Mouse (Mus musculus) neural tube, embryonic 12.5 days (tissue): ENCODE measurements around the gene Cldn5. TPM values are rescaled to one million over a fixed set of nuclear protein-coding genes. Genes with fewer than 3 reads are reported as not detected.

Source experiments
- ATAC-seq: fragments of 200-750 bp; cut with Nextera tagmentation; 2 replicates; pipeline ENCODE4 v1.8.0; 2017; ENCODE audit warnings: low read depth, mild to moderate bottlenecking, moderate TSS enrichment, moderate library complexity; ENCODE audit not compliant: low FRiP score
- H3K27ac ChIP-seq: fragments of 300-500 bp; sonication (generic); 2 replicates; pipeline ENCODE4 v1.5.1; 2016
- H3K27me3 ChIP-seq: fragments of 300-500 bp; sonication (generic); replicated peaks from 2 replicates; pipeline ENCODE4 v1.6.1; 2016; ENCODE audit warnings: mild to moderate bottlenecking
- H3K36me3 ChIP-seq: fragments of 300-500 bp; sonication (generic); 2 replicates; pipeline ENCODE4 v1.6.1; 2016; ENCODE audit warnings: mild to moderate bottlenecking
- H3K4me1 ChIP-seq: fragments of 300-500 bp; sonication (generic); 2 replicates; pipeline ENCODE4 v1.6.1; 2016
- H3K4me2 ChIP-seq: fragments of 300-500 bp; sonication (generic); replicated peaks from 2 replicates; pipeline ENCODE4 v1.6.1; 2016; ENCODE audit warnings: mild to moderate bottlenecking
- H3K4me3 ChIP-seq: fragments of 300-500 bp; sonication (generic); 2 replicates; pipeline ENCODE4 v1.5.1; 2016
- H3K9ac ChIP-seq: fragments of 300-500 bp; sonication (generic); 2 replicates; pipeline ENCODE4 v1.6.1; 2016; ENCODE audit warnings: mild to moderate bottlenecking
- H3K9me3 ChIP-seq: fragments of 300-500 bp; sonication (generic); 2 replicates; pipeline ENCODE4 v1.6.1; 2016; ENCODE audit warnings: mild to moderate bottlenecking
- WGBS: fragments of 180-500 bp; shearing (Covaris S2); methylation state at CpG from one replicate; pipeline ENCODE4 v1.1.7; 2016; 5-methylcytosine and 5-hydroxymethylcytosine counted together
- polyA plus RNA-seq: library from polyadenylated mRNA; unstranded; fragments of >200 nt; fragmentation: Nextera tagmentation; extraction: Ambion mirVana; gene quantifications from 2 replicates; pipeline ENCODE4 v1.2.1, GENCODE M21; 2016

Gene Cldn5
- polyA plus RNA-seq, 1 experiment from 2014 or later: 54.4 TPM

- H3K9ac ChIP-seq: no peak overlapping the region
- no peak for ATAC-seq
- 91% methylated on average over 11 of the region's 11 CpGs for WGBS
- H3K4me3 ChIP-seq: no peak overlapping the region
- H3K27ac ChIP-seq: no peak overlapping the region
- no peak overlapping the region for H3K4me2 ChIP-seq
- H3K27me3 ChIP-seq: no peaks in the 10 kb centered on the region
- H3K4me1 ChIP-seq: no peaks in the 10 kb centered on the region
- H3K36me3 ChIP-seq: peaks cover 69% of the 10 kb centered on the region
- H3K9me3 ChIP-seq: no peaks in the 10 kb centered on the region
These were observed 18.7 kb downstream of the Cldn5 start for GRCm38 (mm10) chr16:18795223-18795899.

DNA sequence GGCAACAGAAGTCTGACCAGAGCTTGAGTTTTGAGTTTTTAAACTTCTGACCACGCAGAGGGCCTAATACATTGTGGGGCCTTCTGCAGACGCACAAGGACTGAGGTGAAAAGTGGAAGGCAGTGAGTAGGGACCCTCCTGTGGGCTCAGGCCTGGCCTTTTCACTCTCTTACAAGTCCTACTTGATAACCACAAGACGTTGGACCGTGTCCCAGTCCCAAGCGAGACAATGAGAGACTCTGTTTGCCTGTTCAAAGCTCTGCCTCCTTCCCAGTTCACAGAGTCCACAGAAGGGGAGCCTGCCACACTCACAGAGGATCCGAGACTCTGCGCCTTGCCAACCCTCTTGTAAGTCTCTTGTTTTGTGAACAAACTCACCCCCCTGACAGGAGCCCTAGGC, 20.0 kb downstream of the Cldn5 start:
- WGBS: 88% methylated on average over 7 of the region's 7 CpGs
- peaks cover 65% of the 10 kb centered on the region for H3K36me3 ChIP-seq

GRCm38 (mm10) chr16:18798151-18798550, 21.5 kb downstream of the Cldn5 start:
- Histone ChIP-seq H3K27me3 (no peaks in the 10 kb centered on the region), H3K36me3 (peaks cover 59% of the 10 kb centered on the region), H3K4me3 (no peak overlapping the region), H3K27ac (no peak overlapping the region), H3K9me3 (no peaks in the 10 kb centered on the region), H3K4me2 (no peak overlapping the region), H3K4me1 (no peaks in the 10 kb centered on the region), H3K9ac (no peak overlapping the region)
- WGBS: 93% methylated on average over 5 of the region's 5 CpGs
- ATAC-seq: no peak

More for the DNA sequence above, 20.0 kb downstream of the Cldn5 start:
- no peaks in the 10 kb centered on the region for H3K9me3 ChIP-seq
- H3K4me1 ChIP-seq: no peaks in the 10 kb centered on the region
- ATAC-seq: no peak
- no peak overlapping the region for H3K9ac ChIP-seq
- no peak overlapping the region for H3K4me3 ChIP-seq
- no peak overlapping the region for H3K27ac ChIP-seq
- H3K27me3 ChIP-seq: no peaks in the 10 kb centered on the region
- H3K4me2 ChIP-seq: no peak overlapping the region

GRCm38 (mm10) chr16:18798841-18799240, 22.2 kb downstream of the Cldn5 start:
- 83% methylated on average over 2 of the region's 2 CpGs for WGBS
- H3K4me1 ChIP-seq: no peaks in the 10 kb centered on the region
- H3K9ac ChIP-seq: no peak overlapping the region
- ATAC-seq: peak; percentile 21; the same call in 1 of the 2 replicates
- no peak overlapping the region for H3K4me3 ChIP-seq
- H3K27me3 ChIP-seq: no peaks in the 10 kb centered on the region
- H3K27ac ChIP-seq: no peak overlapping the region
- H3K9me3 ChIP-seq: no peaks in the 10 kb centered on the region
- H3K36me3 ChIP-seq: peaks cover 53% of the 10 kb centered on the region
- no peak overlapping the region for H3K4me2 ChIP-seq

DNA sequence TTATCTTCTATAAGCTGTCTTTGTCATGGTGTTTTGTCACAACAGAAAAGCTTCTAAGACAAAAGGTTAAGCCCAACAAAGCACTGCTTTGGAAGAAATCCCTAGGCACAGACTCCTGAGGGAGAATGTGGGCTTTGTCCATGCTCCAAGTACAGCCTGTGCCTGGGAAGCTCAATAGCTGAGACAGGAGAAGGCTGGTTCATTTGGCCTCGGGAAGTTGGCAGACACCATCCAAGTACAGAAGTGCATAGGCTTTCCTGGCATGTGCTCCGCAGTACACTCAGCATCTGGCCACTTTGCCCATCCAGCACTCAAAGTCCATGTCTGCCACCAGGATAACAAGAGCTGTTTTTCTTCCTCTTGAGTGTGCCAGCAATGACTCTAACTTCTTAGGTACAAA, 29.1 kb downstream of the Cldn5 start:
- H3K4me3 ChIP-seq: no peak overlapping the region
- H3K9me3 ChIP-seq: no peaks in the 10 kb centered on the region
- H3K4me2 ChIP-seq: no peak overlapping the region
- peaks cover 37% of the 10 kb centered on the region for H3K36me3 ChIP-seq
- H3K4me1 ChIP-seq: no peaks in the 10 kb centered on the region
- no peak for ATAC-seq
- WGBS: 96% methylated on average over 2 of the region's 2 CpGs
- no peak overlapping the region for H3K9ac ChIP-seq
- H3K27ac ChIP-seq: no peak overlapping the region
- H3K27me3 ChIP-seq: no peaks in the 10 kb centered on the region

- WGBS: 97% methylated on average over 5 of the region's 5 CpGs
- H3K4me2 ChIP-seq: no peak overlapping the region
- peaks cover 14% of the 10 kb centered on the region for H3K4me1 ChIP-seq
- H3K9me3 ChIP-seq: no peaks in the 10 kb centered on the region
- peaks cover 32% of the 10 kb centered on the region for H3K36me3 ChIP-seq
- no peak overlapping the region for H3K9ac ChIP-seq
- no peak overlapping the region for H3K27ac ChIP-seq
- no peak for ATAC-seq
- H3K27me3 ChIP-seq: no peaks in the 10 kb centered on the region
- H3K4me3 ChIP-seq: no peak overlapping the region
These were observed 32.4 kb downstream of the Cldn5 start for GRCm38 (mm10) chr16:18809001-18809400.

DNA sequence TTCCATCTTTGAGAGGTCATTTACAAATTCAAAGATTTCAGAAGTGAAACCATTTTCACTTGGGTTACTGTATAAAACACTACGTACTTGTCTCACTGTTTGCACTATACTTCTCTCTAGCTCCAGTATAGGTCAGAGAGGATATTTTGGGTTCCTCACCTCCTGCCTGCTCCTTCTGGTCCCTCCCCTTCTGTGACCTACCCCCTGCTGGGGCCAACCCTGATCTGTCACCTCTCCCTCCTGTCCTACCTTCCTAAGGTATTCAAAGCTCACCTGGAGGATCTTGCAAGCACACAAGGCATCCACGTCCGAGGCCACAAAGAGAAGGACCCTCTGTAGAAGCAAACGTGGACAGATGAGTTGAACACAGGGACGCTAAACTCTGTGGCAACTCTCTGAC, 34.4 kb downstream of the Cldn5 start:
- peaks cover 14% of the 10 kb centered on the region for H3K4me1 ChIP-seq
- peak; percentile 1; the same call in 1 of the 2 replicates for ATAC-seq
- peak overlapping the region; percentile 71 for H3K4me2 ChIP-seq
- H3K27ac ChIP-seq: no peak overlapping the region
- peaks cover 36% of the 10 kb centered on the region for H3K36me3 ChIP-seq
- H3K9ac ChIP-seq: peak overlapping the region; percentile 46
- no peaks in the 10 kb centered on the region for H3K27me3 ChIP-seq
- WGBS: 7% methylated on average over 5 of the region's 5 CpGs
- H3K9me3 ChIP-seq: no peaks in the 10 kb centered on the region
- peak overlapping the region; percentile 82 for H3K4me3 ChIP-seq

DNA sequence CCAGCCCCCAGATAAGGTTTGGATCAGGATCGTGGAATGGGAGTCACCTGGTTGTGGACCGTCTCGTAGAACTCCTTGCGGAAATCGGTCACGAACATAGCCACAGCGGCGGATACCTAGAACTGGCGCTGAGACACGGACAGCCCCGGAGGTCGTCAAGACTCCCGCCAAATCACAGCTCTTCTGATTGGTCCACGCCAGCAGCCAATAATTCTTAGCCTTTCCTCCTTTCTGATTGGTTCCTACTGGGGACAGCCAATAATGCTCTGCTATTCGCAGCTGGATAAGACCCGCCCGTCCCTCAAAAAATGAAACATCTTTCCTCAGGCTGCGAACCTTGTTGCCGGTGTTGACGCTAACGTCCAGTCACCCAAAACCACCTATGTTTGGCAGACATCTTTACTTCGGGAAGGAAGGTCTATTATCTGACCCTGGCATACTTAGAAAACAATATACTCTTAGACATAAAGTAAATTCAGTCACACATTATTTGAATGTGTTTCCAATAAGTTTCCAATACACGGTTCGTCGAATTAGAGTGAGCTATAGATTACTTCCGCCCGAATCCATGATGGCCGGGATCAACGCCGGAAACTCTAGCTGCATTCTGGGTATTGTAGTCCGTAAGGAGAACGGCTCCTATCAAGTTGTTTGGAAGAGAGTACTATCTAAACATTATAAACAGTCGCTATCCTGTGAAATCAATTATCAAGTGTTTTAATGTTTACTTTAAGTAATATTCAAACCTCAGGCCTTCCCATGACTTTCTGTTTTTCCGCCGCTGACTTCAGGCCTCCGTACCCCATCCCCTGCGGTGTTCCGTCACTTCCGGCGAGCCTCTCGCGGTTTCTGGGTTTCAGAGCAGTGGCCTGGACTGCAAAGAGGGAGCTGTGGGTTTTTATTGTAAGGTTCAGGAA, 35.1 kb downstream of the Cldn5 start, which contains the start of the genes Ufd1 and Cdc45:
Gene Ufd1 (plus strand): TSS at position 312 of the 917 bp plus-strand sequence.
Gene Cdc45 (minus strand): TSS at position 520 of the 917 bp plus-strand sequence.
- peaks cover 38% of the 10 kb centered on the region for H3K36me3 ChIP-seq
- H3K9me3 ChIP-seq: no peaks in the 10 kb centered on the region
- ATAC-seq: peak; percentile 97
- peaks cover 14% of the 10 kb centered on the region for H3K4me1 ChIP-seq
- H3K27ac ChIP-seq: no peak within 1 kb of the TSS
- H3K27me3 ChIP-seq: no peaks in the 10 kb centered on the region
- peak within 1 kb of the TSS; percentile 81 for H3K9ac ChIP-seq
- peak within 1 kb of the TSS; percentile 71 for H3K4me2 ChIP-seq
- H3K4me3 ChIP-seq: peak within 1 kb of the TSS; percentile 82
- under 1% methylated on average over 42 of the region's 42 CpGs for WGBS

GRCm38 (mm10) chr16:18812385-18812910, 35.8 kb downstream of the Cldn5 start:
- Histone ChIP-seq H3K27me3 (no peaks in the 10 kb centered on the region), H3K36me3 (peaks cover 41% of the 10 kb centered on the region), H3K4me3 (peak overlapping the region; percentile 82), H3K4me1 (peaks cover 14% of the 10 kb centered on the region), H3K27ac (no peak overlapping the region), H3K9ac (peak overlapping the region; percentile 81), H3K4me2 (peak overlapping the region; percentile 71), H3K9me3 (no peaks in the 10 kb centered on the region)
- WGBS: 3% methylated on average over 31 of the region's 31 CpGs
- ATAC-seq: peak; percentile 58

GRCm38 (mm10) chr16:18822356-18822755, 45.7 kb downstream of the Cldn5 start:
- 88% methylated on average over 1 of the region's 1 CpGs for WGBS
- Histone ChIP-seq H3K36me3 (peaks cover 97% of the 10 kb centered on the region), H3K27ac (no peak overlapping the region), H3K27me3 (no peaks in the 10 kb centered on the region), H3K4me1 (no peaks in the 10 kb centered on the region), H3K9me3 (no peaks in the 10 kb centered on the region), H3K4me3 (no peak overlapping the region), H3K4me2 (no peak overlapping the region), H3K9ac (no peak overlapping the region)
- no peak for ATAC-seq

GRCm38 (mm10) chr16:18822925-18823324, 46.3 kb downstream of the Cldn5 start:
- no peak for ATAC-seq
- 67% methylated on average over 4 of the region's 4 CpGs for WGBS
- Histone ChIP-seq H3K4me1 (no peaks in the 10 kb centered on the region), H3K4me2 (no peak overlapping the region), H3K27me3 (no peaks in the 10 kb centered on the region), H3K9me3 (no peaks in the 10 kb centered on the region), H3K4me3 (no peak overlapping the region), H3K9ac (no peak overlapping the region), H3K36me3 (peaks cover 97% of the 10 kb centered on the region), H3K27ac (no peak overlapping the region)
